ENCODE assay signal across 8 mouse cellular contexts in the genomic region with DNA sequence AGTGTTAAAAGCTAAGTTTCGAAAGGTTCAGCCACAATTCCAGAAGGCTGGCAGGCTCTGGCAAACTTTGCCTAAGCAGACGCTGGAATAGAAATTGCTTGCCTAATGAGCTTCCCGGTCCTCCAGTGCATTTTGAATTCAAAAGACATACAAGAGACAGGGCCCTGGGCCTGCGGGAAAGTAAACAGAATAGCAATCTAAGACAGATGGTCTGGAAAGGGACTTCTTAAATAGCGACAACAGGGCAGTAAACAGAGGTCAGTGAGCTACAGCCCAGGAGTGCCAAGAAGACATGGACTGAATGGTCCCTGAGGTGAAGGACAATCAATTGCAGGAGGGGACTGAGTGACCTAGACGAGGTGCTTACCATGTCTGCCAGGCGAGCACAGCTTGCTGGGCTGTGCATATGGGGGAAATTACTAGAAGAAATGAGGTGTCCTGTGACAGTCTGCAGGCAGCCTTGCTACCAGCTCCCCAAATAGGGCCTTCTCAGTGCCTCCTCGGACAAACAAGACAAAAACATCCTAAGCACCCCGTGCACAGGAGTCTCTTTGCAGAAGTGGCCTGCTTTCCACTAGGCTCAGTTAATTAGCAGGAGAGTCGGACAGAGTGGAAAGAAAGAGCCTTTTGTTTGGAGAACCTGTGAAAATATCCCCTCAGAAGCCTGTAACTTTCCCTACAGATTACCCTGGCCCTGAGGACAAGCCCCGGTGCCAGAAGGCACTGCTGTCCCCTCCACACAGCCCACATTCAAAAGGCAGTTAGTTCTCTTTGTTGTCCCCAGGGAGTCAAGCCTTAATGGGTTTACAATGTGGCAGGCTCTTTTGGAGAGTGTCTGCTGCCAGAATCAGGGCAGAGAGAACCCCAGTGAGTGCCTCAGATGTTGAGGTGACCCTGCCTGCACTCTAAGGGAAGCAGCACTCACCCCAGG.
A peak's percentile ranks its signal among the peaks of the same experiment; 100 is the strongest.
DNase-seq lines count a peak whose midpoint lies in the region; ATAC-seq lines count a peak whose summit lies in the region.

No protein-coding gene starts in this region.

- no peaks in the 10 kb centered on the region for H3K36me3 ChIP-seq in intestine, embryonic 15.5 days
- H3K36me3 ChIP-seq in lung, embryonic 16.5 days (ENCODE audit: control insufficient read depth, insufficient read depth, low read length) = no peaks in the 10 kb centered on the region
- no peaks in the 10 kb centered on the region for H3K36me3 ChIP-seq in stomach, embryonic 14.5 days (ENCODE audit: control insufficient read depth, insufficient read depth, low read length)

- H3K9ac ChIP-seq in intestine, embryonic 15.5 days = no peak overlapping the region
- H3K9ac ChIP-seq in lung, embryonic 16.5 days (ENCODE audit: low read length) = peak overlapping the region; percentile 38
- H3K9ac ChIP-seq in stomach, embryonic 14.5 days (replicated peaks; ENCODE audit: low read depth, low read length) = no peak overlapping the region

- WGBS in intestine, embryonic 15.5 days = 26% methylated on average over 11 of the region's 11 CpGs
- WGBS in lung, embryonic 16.5 days = 11% methylated on average over 11 of the region's 11 CpGs
- WGBS in stomach, embryonic 14.5 days = 23% methylated on average over 11 of the region's 11 CpGs

- peak; percentile 49 for ATAC-seq in frontal cortex, adult (ENCODE audit: low TSS enrichment)
- peak; percentile 40 for ATAC-seq in intestine, embryonic 15.5 days
- peak; percentile 90 for ATAC-seq in lung, embryonic 16.5 days (ENCODE audit: low read depth)
- ATAC-seq in stomach, embryonic 14.5 days (ENCODE audit: insufficient number of reproducible peaks, insufficient read depth, low FRiP score, low read depth) = peak; percentile 29; the same call in 1 of the 2 replicates

- no peaks in the 10 kb centered on the region for H3K9me3 ChIP-seq in intestine, embryonic 15.5 days
- no peaks in the 10 kb centered on the region for H3K9me3 ChIP-seq in lung, embryonic 16.5 days (ENCODE audit: control insufficient read depth, low read length)
- H3K9me3 ChIP-seq in stomach, embryonic 14.5 days (ENCODE audit: control insufficient read depth, low read depth, low read length) = no peaks in the 10 kb centered on the region

- H3K4me1 ChIP-seq in intestine, embryonic 15.5 days (replicated peaks) = peaks cover 29% of the 10 kb centered on the region
- H3K4me1 ChIP-seq in lung, embryonic 16.5 days (replicated peaks; ENCODE audit: control insufficient read depth, insufficient read depth, low read length) = peaks cover 32% of the 10 kb centered on the region
- H3K4me1 ChIP-seq in stomach, embryonic 14.5 days (ENCODE audit: control insufficient read depth, insufficient read depth, low read length) = peaks cover 21% of the 10 kb centered on the region

- DNase-seq in frontal cortex, postnatal 14 days (ENCODE audit: low spot score in 2 of 2) = no peak
- peak; percentile 79 for DNase-seq in embryo, embryonic 10 days (ENCODE audit: low spot score)
- DNase-seq in heart, adult 11 months = peak; percentile 98
- DNase-seq in testis, postnatal 14 days (ENCODE audit: low spot score) = no peak

- no peak overlapping the region for H3K4me3 ChIP-seq in intestine, embryonic 15.5 days (replicated peaks)
- H3K4me3 ChIP-seq in lung, embryonic 16.5 days (ENCODE audit: low read length) = no peak overlapping the region
- H3K4me3 ChIP-seq in stomach, embryonic 14.5 days (ENCODE audit: low read depth, low read length) = no peak overlapping the region

- H3K4me2 ChIP-seq in intestine, embryonic 15.5 days (replicated peaks) = peak overlapping the region; percentile 9; the same call in 1 of the 2 replicates
- H3K4me2 ChIP-seq in lung, embryonic 16.5 days (ENCODE audit: low read depth, low read length) = 0 out of 2 replicates have a peak overlapping the region, but pooled peaks have one; percentile 1
- H3K4me2 ChIP-seq in stomach, embryonic 14.5 days (replicated peaks; ENCODE audit: low read depth, low read length) = no peak overlapping the region

- peak overlapping the region; percentile 57 for H3K27ac ChIP-seq in intestine, embryonic 15.5 days
- peak overlapping the region; percentile 92 for H3K27ac ChIP-seq in lung, embryonic 16.5 days (ENCODE audit: low read length)
- peak overlapping the region; percentile 61; the same call in 1 of the 2 replicates for H3K27ac ChIP-seq in stomach, embryonic 14.5 days (ENCODE audit: low read length)

- H3K27me3 ChIP-seq in intestine, embryonic 15.5 days (replicated peaks) = no peaks in the 10 kb centered on the region
- H3K27me3 ChIP-seq in lung, embryonic 16.5 days (ENCODE audit: control insufficient read depth, insufficient read depth, low read depth, low read length) = no peaks in the 10 kb centered on the region
- no peaks in the 10 kb centered on the region for H3K27me3 ChIP-seq in stomach, embryonic 14.5 days (ENCODE audit: control insufficient read depth, insufficient read depth, low read length)

Comparison
In these comparisons a context has a peak if more than half of its experiments do, and no peak if none do; other contexts are left out.
1. ATAC-seq: peak in every context shown above with its lines; median percentile 90 in lung, embryonic 16.5 days; 49 in frontal cortex, adult; 40 in intestine, embryonic 15.5 days; 29 in stomach, embryonic 14.5 days.
2. DNase-seq: peak in embryo, embryonic 10 days (single experiment) and heart, adult 11 months (single experiment); none in frontal cortex, postnatal 14 days (0 of 2) and testis, postnatal 14 days (single experiment).
3. Peak in every context shown above with its lines, with median percentiles within 50 percentile points of each other: H3K27ac ChIP-seq.